Mouse (Mus musculus) A20 (cell line): ENCODE measurements around the gene Fscn2.
"Not testable (repeated sequence)": the region's sequence is repeated elsewhere in the genome, so short reads cannot be mapped to it uniquely, and the experiment has no call there.

ENCODE experiments used
- DNase-seq: peaks from one replicate; pipeline ENCODE4 v3.0.0-alpha.2; 2011; ENCODE audit warnings: low read depth, low spot score

Gene Fscn2

GRCm38 (mm10) chr11:120395661-120396060, 34.3 kb downstream of the Fscn2 start:
- no peak for DNase-seq

DNA sequence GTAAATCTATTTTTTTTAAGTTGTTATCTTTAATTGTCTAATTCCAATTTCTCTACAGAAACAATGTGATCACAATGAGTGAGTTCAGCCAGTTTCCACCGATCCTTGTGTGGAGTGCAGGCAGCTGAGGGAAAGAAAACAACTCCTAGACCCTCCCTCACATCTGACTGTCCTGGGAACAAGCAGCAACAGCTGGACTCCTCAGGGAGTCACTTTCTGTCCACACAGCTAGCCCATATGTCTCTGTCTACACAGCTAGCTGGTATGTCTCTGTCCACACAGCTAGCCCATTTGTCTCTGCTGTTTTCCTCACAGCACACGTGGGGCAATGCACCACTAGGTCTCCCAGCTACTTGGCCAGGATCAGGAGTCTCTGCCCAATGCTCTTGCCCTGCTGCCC, 36.3 kb downstream of the Fscn2 start:
- DNase-seq = no peak

GRCm38 (mm10) chr11:120399319-120399718, 38.0 kb downstream of the Fscn2 start:
- no peak for DNase-seq

DNA sequence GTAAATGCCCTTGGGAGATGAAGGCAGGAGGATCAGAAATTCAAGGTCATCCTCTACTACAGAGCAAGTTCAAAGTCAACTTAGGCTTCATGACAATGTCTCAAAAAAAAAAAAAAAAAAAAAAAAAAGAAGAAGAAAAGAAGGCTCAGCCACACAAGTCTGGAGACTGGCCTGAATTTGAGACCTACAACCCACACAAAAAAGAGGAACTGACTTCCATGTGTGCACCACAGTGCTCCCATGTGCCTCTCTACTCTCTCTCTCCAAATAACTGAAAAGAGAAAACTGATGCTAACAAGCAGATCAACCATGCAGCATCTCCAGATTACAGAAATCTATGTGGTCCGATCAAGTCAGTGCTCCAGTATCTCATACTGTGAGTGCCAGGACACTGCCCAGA, 43.5 kb downstream of the Fscn2 start:
- peak; percentile 57 for DNase-seq

DNA sequence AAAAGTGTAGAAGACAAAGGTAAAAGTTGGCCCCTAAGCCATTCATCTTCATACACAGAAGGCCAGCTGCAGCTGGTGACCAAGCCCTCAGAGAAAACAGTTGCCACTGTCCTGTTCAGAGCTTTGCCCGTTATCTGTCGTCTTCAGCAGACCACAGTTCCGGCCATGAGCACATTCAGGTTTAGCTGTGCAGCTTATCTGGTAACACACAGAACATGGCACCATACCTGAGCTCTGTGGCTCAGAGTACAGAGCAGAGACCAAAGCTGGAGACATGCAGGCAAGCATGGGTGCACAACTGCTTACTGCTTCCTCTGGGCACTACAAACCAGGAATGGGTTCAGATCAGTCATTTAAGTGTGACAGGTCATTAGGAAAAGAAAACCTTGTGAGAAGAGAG, 44.5 kb downstream of the Fscn2 start:
- DNase-seq = no peak

DNA sequence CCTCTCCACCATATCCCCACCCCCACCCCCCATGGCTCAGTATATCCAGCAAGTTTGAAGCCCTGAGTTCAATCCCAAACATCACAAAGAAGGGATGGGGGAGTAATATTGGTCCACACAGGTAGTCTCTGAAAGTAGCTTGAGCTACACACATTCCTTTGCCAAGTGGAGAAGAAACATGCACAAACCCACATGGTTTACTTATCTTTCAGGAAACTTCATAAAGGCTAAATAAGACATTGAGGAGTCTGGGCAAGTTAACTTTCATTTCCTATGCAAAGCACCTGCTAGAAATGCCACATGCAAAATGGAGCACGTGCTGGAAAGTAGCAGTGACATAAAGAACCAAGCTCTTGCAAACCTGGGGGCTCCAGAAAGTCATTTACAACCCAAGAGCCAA, 45.1 kb downstream of the Fscn2 start:
- DNase-seq = peak; percentile 32

DNA sequence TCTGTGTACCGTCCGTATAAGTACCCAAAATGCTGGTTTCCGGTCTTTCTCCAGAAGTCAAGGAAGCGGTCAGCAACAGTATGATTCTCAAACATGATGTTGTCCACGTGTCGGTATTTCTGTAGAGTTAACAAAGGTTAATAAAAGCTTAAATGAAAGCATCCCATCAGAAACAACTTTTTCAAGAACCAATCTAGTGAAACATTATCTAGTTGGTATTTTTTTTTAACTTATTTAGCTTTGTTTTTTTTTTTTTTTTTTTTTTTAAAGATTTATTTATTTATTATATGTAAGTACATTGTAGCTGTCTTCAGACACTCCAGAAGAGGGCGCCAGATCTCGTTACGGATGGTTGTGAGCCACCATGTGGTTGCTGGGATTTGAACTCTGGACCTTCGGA, 52.3 kb downstream of the Fscn2 start:
- DNase-seq = not testable (repeated sequence)
